Mouse (Mus musculus) liver, embryonic 13.5 days (tissue): ENCODE data around the gene Hecw2. TPM values are rescaled to one million over a fixed set of nuclear protein-coding genes. Genes with fewer than 3 reads are reported as not detected.

ENCODE experiments used
- ATAC-seq: fragments of 200-750 bp; cut with Nextera tagmentation; 2 replicates; pipeline ENCODE4 v1.8.0; 2017; ENCODE audit warnings: low read depth, mild to moderate bottlenecking, moderate number of reproducible peaks, moderate library complexity
- DNase-seq: peaks from one replicate; pipeline ENCODE4 v3.0.0; 2022
- H3K27ac ChIP-seq: fragments of 300-500 bp; sonication (generic); 2 replicates; pipeline ENCODE4 v1.5.1; 2015; ENCODE audit warnings: moderate library complexity, mild to moderate bottlenecking, inconsistent platforms
- H3K27me3 ChIP-seq: fragments of 300-500 bp; sonication (generic); 2 replicates; pipeline ENCODE4 v1.6.1; 2015; ENCODE audit warnings: mild to moderate bottlenecking, inconsistent platforms
- H3K36me3 ChIP-seq: fragments of 300-500 bp; sonication (generic); 2 replicates; pipeline ENCODE4 v1.6.1; 2015; ENCODE audit warnings: mild to moderate bottlenecking, inconsistent platforms
- H3K4me1 ChIP-seq: fragments of 300-500 bp; sonication (generic); replicated peaks from 2 replicates; pipeline ENCODE4 v1.6.1; 2015; ENCODE audit warnings: inconsistent platforms
- H3K4me2 ChIP-seq: fragments of 300-500 bp; sonication (generic); 2 replicates; pipeline ENCODE4 v1.6.1; 2015; ENCODE audit warnings: inconsistent platforms, mild to moderate bottlenecking, moderate library complexity
- H3K4me3 ChIP-seq: fragments of 300-500 bp; sonication (generic); replicated peaks from 2 replicates; pipeline ENCODE4 v1.5.1; 2015; ENCODE audit warnings: mild to moderate bottlenecking, inconsistent platforms
- H3K9ac ChIP-seq: fragments of 300-500 bp; sonication (generic); 2 replicates; pipeline ENCODE4 v1.6.1; 2015; ENCODE audit warnings: mild to moderate bottlenecking, inconsistent platforms
- H3K9me3 ChIP-seq: fragments of 300-500 bp; sonication (generic); replicated peaks from 2 replicates; pipeline ENCODE4 v1.6.1; 2016; ENCODE audit warnings: inconsistent platforms
- WGBS: fragments of 180-500 bp; shearing (Covaris S2); methylation state at CpG from one replicate; pipeline ENCODE4 v1.1.7; 2015; ENCODE audit not compliant: insufficient replicate concordance; 5-methylcytosine and 5-hydroxymethylcytosine counted together
- polyA plus RNA-seq: library from polyadenylated mRNA; unstranded; fragments of >200 nt; fragmentation: Nextera tagmentation; extraction: Ambion mirVana; gene quantifications from 2 replicates; pipeline ENCODE4 v1.2.1, GENCODE M21; 2015

Gene Hecw2
- polyA plus RNA-seq, 1 experiment from 2014 or later = 0.45 TPM

DNA sequence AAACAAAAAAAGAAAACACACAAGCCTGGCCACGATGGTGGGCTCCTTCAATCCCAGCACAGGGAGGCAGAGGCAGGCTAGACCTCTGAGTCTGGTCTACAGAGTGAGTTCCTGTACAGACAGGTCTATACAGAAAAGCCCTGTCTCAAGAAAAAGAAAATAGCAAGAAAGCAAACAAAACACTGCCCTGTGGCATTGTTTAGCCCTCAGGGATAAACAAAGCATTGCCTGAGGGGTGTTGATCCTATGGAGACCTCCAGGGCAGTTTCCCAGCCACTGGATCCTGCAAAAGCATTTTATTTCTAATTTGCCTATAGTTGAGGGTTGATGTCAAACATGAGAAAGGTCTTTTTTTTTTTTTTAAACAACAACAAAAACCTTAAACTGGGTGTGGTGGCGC is 327.7 kb downstream of the Hecw2 start:
- no peak overlapping the region for H3K4me3 ChIP-seq
- no peak overlapping the region for H3K27ac ChIP-seq
- no peaks in the 10 kb centered on the region for H3K36me3 ChIP-seq
- no peaks in the 10 kb centered on the region for H3K4me1 ChIP-seq
- H3K27me3 ChIP-seq = no peaks in the 10 kb centered on the region
- 54% methylated on average over 2 of the region's 2 CpGs for WGBS
- no peak overlapping the region for H3K9ac ChIP-seq
- H3K4me2 ChIP-seq = no peak overlapping the region
- ATAC-seq (no peak), DNase-seq (no peak)
- no peaks in the 10 kb centered on the region for H3K9me3 ChIP-seq

DNA sequence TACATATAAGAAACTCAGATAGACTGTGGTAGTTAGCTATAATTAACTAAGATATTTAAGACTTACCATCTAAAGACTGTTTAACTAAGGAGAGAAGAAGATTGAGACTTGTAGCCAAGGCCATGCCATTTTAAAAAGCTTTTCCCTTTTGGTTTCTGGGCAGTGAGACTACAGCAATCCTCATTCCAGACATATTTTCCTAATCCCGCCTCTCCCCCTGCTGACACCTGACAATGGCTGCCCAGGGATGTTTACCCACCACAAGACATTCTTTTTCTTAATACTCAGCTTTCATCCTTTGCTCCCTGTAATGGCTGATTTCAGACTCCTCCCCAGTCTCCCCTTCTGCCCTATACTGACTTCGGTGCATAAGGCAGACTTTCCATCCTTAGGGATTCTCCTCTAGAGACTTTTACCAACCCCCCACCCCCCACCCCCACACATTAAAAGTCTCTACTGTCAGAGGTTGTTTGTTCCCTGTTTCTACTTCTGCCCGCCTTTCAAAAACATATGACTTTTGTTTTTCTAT is 328.5 kb downstream of the Hecw2 start:
- no peaks in the 10 kb centered on the region for H3K9me3 ChIP-seq
- no peak for DNase-seq

DNA sequence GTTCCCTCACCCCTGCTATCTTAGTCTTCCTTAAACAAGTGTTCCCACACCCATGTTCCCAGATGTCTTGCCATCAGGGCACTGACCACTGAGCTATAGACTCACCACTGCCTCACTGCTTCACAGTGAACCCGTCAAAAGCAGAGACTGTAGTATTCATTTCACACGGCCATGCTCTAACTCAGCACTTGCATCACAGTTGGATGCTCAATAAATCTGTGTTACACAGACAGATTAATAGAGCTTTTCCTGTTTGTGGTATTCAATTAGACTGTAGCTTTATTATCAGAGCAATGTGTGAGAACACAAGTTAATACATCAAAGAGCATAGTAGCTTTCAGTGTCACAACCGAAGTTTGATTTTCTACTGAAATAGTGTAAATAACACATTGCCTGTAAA is 330.9 kb downstream of the Hecw2 start:
- Histone ChIP-seq H3K9me3 (no peaks in the 10 kb centered on the region), H3K36me3 (no peaks in the 10 kb centered on the region), H3K4me1 (no peaks in the 10 kb centered on the region), H3K4me3 (no peak overlapping the region), H3K27ac (no peak overlapping the region), H3K9ac (no peak overlapping the region), H3K4me2 (no peak overlapping the region), H3K27me3 (no peaks in the 10 kb centered on the region)
- 67% methylated on average over 3 of the region's 3 CpGs for WGBS
- ATAC-seq (no peak), DNase-seq (no peak)

More for the DNA sequence above, 328.5 kb downstream of the Hecw2 start:
- H3K4me1 ChIP-seq = no peaks in the 10 kb centered on the region
- 59% methylated on average over 3 of the region's 3 CpGs for WGBS
- ATAC-seq = no peak
- H3K27me3 ChIP-seq = no peaks in the 10 kb centered on the region
- no peak overlapping the region for H3K4me3 ChIP-seq
- no peak overlapping the region for H3K27ac ChIP-seq
- H3K9ac ChIP-seq = no peak overlapping the region
- H3K36me3 ChIP-seq = no peaks in the 10 kb centered on the region
- no peak overlapping the region for H3K4me2 ChIP-seq

DNA sequence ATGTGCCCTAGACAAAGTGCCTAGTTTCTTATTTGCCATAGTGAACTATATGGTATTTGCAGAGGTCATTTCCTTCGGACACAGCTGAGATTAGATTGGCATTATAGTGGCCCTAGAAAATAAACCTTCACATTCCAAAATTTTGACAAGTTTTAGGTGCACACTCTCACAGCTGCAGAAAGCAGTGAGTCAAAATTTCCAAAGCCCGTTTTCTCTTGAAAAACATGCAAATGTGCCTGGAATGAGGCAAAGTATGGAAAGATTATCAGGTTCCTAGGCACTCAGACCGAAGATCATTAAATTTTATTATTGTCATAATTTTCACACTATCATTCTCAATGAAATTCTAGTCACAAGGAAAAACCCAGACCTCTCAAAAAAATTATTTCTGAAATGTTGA is 334.4 kb downstream of the Hecw2 start:
- 53% methylated on average over 3 of the region's 3 CpGs for WGBS
- no peak for DNase-seq
- no peaks in the 10 kb centered on the region for H3K36me3 ChIP-seq
- no peak for ATAC-seq
- no peak overlapping the region for H3K4me3 ChIP-seq
- H3K27me3 ChIP-seq = no peaks in the 10 kb centered on the region
- H3K27ac ChIP-seq = no peak overlapping the region
- H3K9ac ChIP-seq = no peak overlapping the region
- H3K4me2 ChIP-seq = no peak overlapping the region
- no peaks in the 10 kb centered on the region for H3K9me3 ChIP-seq
- no peaks in the 10 kb centered on the region for H3K4me1 ChIP-seq

DNA sequence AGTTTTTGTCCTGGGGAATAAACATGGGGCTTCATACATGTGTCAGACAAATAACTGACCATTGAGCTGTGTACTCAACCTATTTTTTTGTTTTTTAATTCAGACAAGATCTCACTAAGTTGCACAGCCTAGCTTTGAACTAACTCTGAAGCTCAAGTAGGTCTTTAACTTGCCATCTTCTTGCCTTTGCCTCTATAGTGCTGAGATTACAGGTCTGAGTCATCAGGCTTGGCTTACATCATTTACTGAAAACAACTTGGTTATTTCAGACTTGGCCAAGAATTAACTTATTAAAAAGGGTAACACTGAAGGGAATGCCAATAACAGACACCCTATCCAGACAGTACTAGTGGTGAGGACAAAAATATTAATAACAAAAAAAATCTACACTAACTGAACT is 335.8 kb downstream of the Hecw2 start:
- Histone ChIP-seq H3K9ac (no peak overlapping the region), H3K4me1 (no peaks in the 10 kb centered on the region), H3K4me3 (no peak overlapping the region), H3K36me3 (no peaks in the 10 kb centered on the region), H3K27ac (no peak overlapping the region), H3K9me3 (no peaks in the 10 kb centered on the region), H3K27me3 (no peaks in the 10 kb centered on the region), H3K4me2 (no peak overlapping the region)
- ATAC-seq = no peak
- no peak for DNase-seq

DNA sequence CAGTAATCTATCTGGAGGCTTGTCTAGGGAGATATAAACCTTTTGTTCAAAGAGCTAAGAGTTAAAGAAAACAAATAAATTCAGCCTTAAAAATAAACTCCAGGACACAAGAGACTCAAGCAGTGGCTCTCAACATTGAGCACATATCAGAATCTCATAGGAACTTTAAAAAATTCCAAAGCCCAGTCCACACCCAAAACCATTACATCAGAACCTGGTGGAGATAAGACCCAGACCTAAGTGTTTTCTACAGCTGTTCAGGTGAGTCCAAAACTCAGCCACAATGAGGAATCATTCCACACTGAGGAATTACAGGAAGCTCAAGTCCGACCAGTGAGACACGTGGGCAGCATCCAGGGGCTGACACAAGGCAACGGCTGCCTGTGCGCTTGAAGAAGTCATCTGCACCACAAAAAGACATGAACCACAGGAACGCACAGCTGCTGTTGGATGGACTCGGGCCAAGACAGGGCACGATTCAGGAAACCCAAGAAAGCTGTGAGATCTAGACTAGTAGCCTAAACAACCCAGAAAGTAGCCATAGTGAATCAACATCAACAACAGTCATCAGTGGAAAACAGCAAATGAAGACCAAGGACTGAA is 338.4 kb downstream of the Hecw2 start:
- no peak for ATAC-seq
- H3K27ac ChIP-seq = no peak overlapping the region

DNA sequence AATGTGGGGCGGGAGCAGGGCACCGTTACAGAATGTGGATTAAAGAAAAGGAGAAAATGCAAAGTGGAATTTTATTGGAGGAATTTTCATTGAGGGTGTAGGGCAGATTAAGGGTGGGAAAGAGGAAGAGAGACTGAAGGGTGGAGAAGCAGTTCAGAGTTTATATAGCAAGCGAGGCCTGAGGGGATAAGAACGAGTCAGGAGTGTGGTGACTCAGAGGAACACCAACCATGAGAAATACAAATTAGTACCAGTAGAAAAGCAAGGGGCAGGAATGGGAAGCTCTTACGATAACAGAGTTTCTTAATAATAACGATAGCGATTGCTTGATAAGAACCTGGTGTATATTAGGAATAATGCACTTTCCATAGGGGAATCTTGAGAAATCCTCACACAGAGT is 339.2 kb downstream of the Hecw2 start:
- Histone ChIP-seq H3K4me3 (no peak overlapping the region), H3K4me2 (no peak overlapping the region), H3K27ac (no peak overlapping the region), H3K4me1 (peaks cover 3% of the 10 kb centered on the region; the same call in 1 of the 2 replicates), H3K27me3 (no peaks in the 10 kb centered on the region), H3K9ac (no peak overlapping the region), H3K36me3 (no peaks in the 10 kb centered on the region), H3K9me3 (no peaks in the 10 kb centered on the region)
- ATAC-seq = no peak
- no peak for DNase-seq
- 72% methylated on average over 7 of the region's 7 CpGs for WGBS

More for the DNA sequence above, 338.4 kb downstream of the Hecw2 start:
- no peak overlapping the region for H3K9ac ChIP-seq
- H3K36me3 ChIP-seq = no peaks in the 10 kb centered on the region
- H3K4me2 ChIP-seq = no peak overlapping the region
- DNase-seq = no peak
- H3K27me3 ChIP-seq = no peaks in the 10 kb centered on the region
- no peak overlapping the region for H3K4me3 ChIP-seq
- WGBS = 39% methylated on average over 7 of the region's 7 CpGs
- no peaks in the 10 kb centered on the region for H3K4me1 ChIP-seq
- H3K9me3 ChIP-seq = no peaks in the 10 kb centered on the region

DNA sequence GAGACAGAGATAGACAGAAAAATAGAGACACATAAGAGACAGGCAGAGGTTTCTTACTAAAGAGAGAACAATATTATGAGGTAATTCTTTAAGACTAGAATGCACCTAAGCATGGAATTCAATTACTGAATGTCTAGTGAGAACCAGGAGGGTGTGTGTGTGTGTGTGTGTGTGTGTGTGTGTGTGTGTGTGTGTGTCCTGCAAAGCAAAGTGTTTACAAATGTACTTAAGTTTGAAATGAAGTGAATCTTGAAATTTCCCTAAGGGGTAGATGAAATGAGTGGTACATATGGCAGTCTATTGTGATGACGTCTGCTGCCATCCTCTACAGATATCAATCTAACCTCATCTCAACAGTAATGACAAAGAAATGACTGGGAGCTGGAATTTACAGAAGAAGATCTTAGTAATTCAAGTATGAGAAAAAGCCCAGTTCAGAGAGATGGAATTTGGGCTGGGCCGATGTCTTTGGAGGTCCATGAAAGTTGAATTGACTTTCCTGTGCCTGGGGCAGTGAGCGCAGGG is 342.8 kb downstream of the Hecw2 start:
- H3K27me3 ChIP-seq = no peaks in the 10 kb centered on the region

DNA sequence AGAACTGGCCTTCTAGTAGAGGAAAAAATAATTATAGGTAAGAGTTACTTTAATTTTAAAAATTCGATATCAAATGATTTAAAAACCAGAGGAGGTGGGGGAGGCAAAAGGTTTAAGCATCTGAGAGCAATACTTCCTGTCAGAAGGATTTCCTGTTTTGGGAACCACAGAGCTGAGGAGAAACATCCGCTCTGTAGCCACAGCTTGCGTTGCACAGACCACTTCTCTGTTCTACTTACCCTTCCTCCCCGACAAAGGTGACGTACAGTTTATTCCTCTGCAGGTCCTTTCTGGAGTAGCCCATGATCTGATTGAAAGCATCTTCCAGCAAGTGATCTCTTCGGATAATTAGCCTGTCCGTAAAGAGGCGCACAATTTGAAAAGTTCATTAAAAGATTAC is 343.6 kb downstream of the Hecw2 start:
- no peaks in the 10 kb centered on the region for H3K27me3 ChIP-seq
- ATAC-seq (no peak), DNase-seq (peak; percentile 3)
- WGBS = 25% methylated on average over 8 of the region's 8 CpGs
- no peak overlapping the region for H3K9ac ChIP-seq
- no peaks in the 10 kb centered on the region for H3K9me3 ChIP-seq
- H3K4me1 ChIP-seq = peaks cover 8% of the 10 kb centered on the region; the same call in 1 of the 2 replicates
- H3K36me3 ChIP-seq = no peaks in the 10 kb centered on the region
- no peak overlapping the region for H3K4me3 ChIP-seq
- no peak overlapping the region for H3K4me2 ChIP-seq
- no peak overlapping the region for H3K27ac ChIP-seq

More for the DNA sequence above, 342.8 kb downstream of the Hecw2 start:
- Histone ChIP-seq H3K36me3 (no peaks in the 10 kb centered on the region), H3K4me1 (peaks cover 8% of the 10 kb centered on the region; the same call in 1 of the 2 replicates), H3K4me3 (no peak overlapping the region), H3K9ac (no peak overlapping the region), H3K27ac (no peak overlapping the region), H3K9me3 (no peaks in the 10 kb centered on the region), H3K4me2 (no peak overlapping the region)
- ATAC-seq (no peak), DNase-seq (no peak)
- 64% methylated on average over 3 of the region's 3 CpGs for WGBS

DNA sequence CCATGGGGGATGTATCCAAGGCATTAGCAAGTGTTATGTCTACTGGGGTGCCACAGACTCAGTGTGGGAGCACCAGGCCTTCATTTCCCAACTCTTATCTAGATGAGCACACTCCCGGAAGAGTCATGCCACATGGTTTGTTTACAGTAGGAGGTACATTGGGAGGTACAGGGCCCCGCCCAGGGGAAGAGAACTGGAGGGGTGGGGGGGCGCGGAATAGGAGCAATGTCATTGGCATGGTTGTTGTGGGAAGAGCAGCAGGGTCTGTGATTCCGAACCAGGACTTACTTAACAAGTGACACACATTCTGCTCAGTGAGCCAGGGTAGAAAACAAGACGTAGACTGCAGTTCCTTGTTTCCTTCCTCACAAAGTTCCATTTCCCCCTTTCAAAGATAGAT is 344.1 kb downstream of the Hecw2 start:
- ATAC-seq = peak; percentile 81
- H3K4me3 ChIP-seq = no peak overlapping the region
- no peaks in the 10 kb centered on the region for H3K9me3 ChIP-seq
- H3K27me3 ChIP-seq = no peaks in the 10 kb centered on the region
- 23% methylated on average over 6 of the region's 6 CpGs for WGBS
- H3K27ac ChIP-seq = peak overlapping the region; percentile 53; the same call in 1 of the 2 replicates
- DNase-seq = peak; percentile 2
- H3K9ac ChIP-seq = no peak overlapping the region
- no peaks in the 10 kb centered on the region for H3K36me3 ChIP-seq
- no peak overlapping the region for H3K4me2 ChIP-seq
- peaks cover 8% of the 10 kb centered on the region; the same call in 1 of the 2 replicates for H3K4me1 ChIP-seq

DNA sequence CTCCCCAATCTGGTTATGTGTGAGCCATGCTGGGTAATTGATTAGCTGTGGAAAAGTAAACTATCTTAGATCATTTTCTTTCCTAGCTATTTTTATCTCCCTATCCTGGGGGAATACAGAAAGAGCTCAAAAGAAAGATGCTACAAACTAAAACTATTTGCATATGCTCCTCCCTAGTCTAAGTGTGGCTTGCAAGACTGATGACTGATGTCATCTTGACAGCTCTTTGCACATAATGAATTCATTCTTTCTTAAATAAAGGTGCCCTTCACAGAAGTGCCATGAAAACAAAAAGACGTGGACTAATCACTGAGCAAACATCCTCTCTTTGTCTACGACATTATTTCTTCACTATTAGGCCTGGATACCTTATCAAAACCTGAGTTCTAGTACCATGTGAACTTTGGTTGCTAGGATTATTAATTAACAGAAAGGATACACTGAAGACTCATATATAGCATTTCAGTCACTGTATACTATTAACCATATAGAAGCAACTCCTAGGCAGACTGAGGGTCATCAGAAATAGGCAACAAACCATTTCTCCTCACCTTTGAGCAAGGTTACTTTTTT is 348.2 kb downstream of the Hecw2 start:
- WGBS = 55% methylated on average over 2 of the region's 2 CpGs
- Histone ChIP-seq H3K9me3 (no peaks in the 10 kb centered on the region), H3K9ac (no peak overlapping the region), H3K27me3 (no peaks in the 10 kb centered on the region), H3K4me2 (no peak overlapping the region), H3K27ac (no peak overlapping the region), H3K4me3 (no peak overlapping the region), H3K36me3 (no peaks in the 10 kb centered on the region), H3K4me1 (peaks cover 8% of the 10 kb centered on the region; the same call in 1 of the 2 replicates)
- DNase-seq = no peak
- no peak for ATAC-seq

DNA sequence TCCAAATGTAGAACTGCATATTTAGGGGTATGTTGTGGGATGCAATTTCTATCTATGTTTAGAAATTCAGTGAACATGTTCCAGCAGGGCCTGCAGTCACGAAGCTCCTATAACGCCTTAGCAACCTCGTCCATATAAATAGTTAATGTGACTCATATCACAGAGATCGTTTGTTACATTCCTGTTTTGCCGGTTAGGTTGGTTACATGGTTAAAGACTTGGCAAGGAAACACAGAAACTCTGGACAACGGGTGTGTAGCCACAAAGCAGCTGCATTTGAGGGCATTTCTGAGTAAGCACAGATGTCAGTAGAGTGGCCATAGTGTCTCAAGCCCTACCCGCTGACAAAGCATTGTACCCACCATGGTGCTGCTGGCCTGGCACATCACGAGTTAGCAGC is 349.1 kb downstream of the Hecw2 start:
- no peaks in the 10 kb centered on the region for H3K36me3 ChIP-seq
- H3K9ac ChIP-seq = no peak overlapping the region
- no peak overlapping the region for H3K4me2 ChIP-seq
- H3K27ac ChIP-seq = no peak overlapping the region
- no peak overlapping the region for H3K4me3 ChIP-seq
- peaks cover 6% of the 10 kb centered on the region; the same call in 1 of the 2 replicates for H3K4me1 ChIP-seq
- H3K27me3 ChIP-seq = no peaks in the 10 kb centered on the region
- no peak for ATAC-seq
- WGBS = 63% methylated on average over 8 of the region's 8 CpGs
- no peak for DNase-seq
- no peaks in the 10 kb centered on the region for H3K9me3 ChIP-seq
